Mouse (Mus musculus) stomach, postnatal 0 days (tissue): ENCODE measurements at regions not wholly inside any gene's neighbourhood (a gene's known extent, or its start where the extent isn't known, plus 50 kb on each side); places are given as distances from the start of the nearest gene placed in this dataset.

ENCODE experiments used
- CTCF ChIP-seq: IDR thresholded peaks from 2 replicates; pipeline ENCODE4 v1.5.1; 2016; ENCODE audit warnings: antibody characterized with exemption, low read depth, mild to moderate bottlenecking, moderate library complexity
- EP300 ChIP-seq: optimal IDR thresholded peaks from 2 replicates; pipeline ENCODE3; 2016; ENCODE audit warnings: antibody characterized with exemption

- TF ChIP-seq CTCF (no peak), EP300 (no peak)
These were observed 364.0 kb upstream of the Dach1 start for GRCm38 (mm10) chr14:98533600-98533999.
